Mouse (Mus musculus) E14TG2a.4 (cell line): ENCODE measurements at regions not wholly inside any gene's neighbourhood (a gene's known extent, or its start where the extent isn't known, plus 50 kb on each side); places are given as distances from the start of the nearest gene placed in this dataset.

Experiments
- H3K27me3 ChIP-seq: 2 replicates; pipeline ENCODE4 v1.6.1; 2014; ENCODE audit warnings: low read length, control low read depth; ENCODE audit not compliant: insufficient read depth
- H3K36me3 ChIP-seq: 2 replicates; pipeline ENCODE4 v1.6.1; 2014; ENCODE audit warnings: low read length, control low read depth; ENCODE audit not compliant: insufficient read depth
- H3K4me1 ChIP-seq: replicated peaks from 2 replicates; pipeline ENCODE4 v1.6.1; 2014; ENCODE audit warnings: low read depth, low read length, control low read depth
- H3K4me3 ChIP-seq: replicated peaks from 2 replicates; pipeline ENCODE4 v1.5.1; 2014; ENCODE audit warnings: mild to moderate bottlenecking, low read length
- H3K9me3 ChIP-seq: 2 replicates; pipeline ENCODE4 v1.6.1; 2014; ENCODE audit warnings: low read length, control low read depth
- CTCF ChIP-seq: conservative IDR thresholded peaks from 2 replicates; pipeline ENCODE4 v1.5.1; 2014; ENCODE audit warnings: low read length
- NANOG ChIP-seq: IDR thresholded peaks from 2 replicates; pipeline ENCODE4 v1.6.1; 2014; ENCODE audit warnings: borderline replicate concordance, low read length, mixed read lengths
- POU5F1 ChIP-seq: IDR thresholded peaks from 2 replicates; pipeline ENCODE4 v1.6.1; 2014; ENCODE audit warnings: low read length, borderline replicate concordance

DNA sequence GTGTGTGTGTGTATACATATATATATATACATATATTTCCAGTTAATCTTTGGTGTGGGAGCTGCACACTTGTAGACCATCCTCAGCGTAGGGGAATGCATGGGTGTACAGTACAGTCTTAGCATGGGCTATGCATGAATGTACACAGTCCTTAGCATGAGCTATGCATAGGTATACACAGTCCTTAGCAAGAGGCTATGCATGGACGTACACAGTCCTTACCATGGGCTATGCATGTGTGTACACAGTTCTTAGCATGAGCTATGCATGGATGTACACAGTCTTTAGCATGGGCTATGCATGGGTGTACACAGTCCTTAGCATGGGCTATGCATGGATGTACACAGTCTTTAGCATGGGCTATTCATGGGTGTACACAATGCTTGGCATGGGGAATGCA lies 70.5 kb downstream of the Rchy1 start:
- Histone ChIP-seq H3K9me3 (no peaks in the 10 kb centered on the region), H3K36me3 (no peaks in the 10 kb centered on the region), H3K4me3 (no peak overlapping the region), H3K4me1 (no peaks in the 10 kb centered on the region), H3K27me3 (peaks cover 2% of the 10 kb centered on the region; the same call in 1 of the 2 replicates)
- TF ChIP-seq NANOG (no peak), POU5F1 (no peak)

DNA sequence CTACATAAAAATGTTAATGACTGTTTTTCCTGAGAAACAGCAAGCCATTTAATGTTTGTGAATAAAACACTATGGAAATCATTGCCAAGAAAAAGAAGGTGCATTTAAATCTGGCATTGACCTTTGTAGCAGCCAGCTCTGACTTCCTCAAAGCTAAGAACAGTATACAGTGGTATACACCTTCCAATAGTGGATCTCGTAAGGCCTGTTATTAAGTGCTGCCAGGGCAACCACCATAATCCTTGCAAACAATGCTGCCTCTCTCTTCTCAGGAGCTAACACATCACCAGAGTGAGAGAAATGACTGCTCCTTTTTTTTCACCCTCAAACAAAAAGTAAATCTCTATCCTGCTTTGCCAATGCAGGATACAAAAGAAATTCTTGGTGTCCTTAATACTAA lies 81.1 kb downstream of the Rchy1 start:
- no peaks in the 10 kb centered on the region for H3K27me3 ChIP-seq
- H3K4me1 ChIP-seq: no peaks in the 10 kb centered on the region
- H3K4me3 ChIP-seq: no peak overlapping the region
- TF ChIP-seq CTCF (no peak), POU5F1 (no peak), NANOG (no peak)
- H3K36me3 ChIP-seq: no peaks in the 10 kb centered on the region
- H3K9me3 ChIP-seq: no peaks in the 10 kb centered on the region

DNA sequence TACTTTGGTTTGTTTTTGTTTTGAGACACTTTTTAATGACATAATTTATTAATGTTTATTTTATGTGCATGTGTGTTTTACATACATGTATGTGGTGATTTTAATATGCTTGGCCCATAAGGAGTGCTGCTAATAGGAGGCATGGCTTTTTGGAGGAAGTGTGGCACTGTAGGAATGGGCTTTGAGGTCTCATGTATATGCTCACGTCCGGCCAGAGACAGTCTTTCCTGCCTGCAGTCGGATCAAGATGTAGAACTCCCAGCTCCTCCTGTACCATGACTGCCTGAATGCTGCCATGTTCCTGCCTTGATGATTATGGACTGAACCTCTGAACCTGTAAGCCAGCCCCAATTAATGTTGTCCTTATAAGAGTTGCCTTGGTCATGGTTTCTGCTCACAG lies 82.6 kb downstream of the Rchy1 start:
- Histone ChIP-seq H3K27me3 (no peaks in the 10 kb centered on the region), H3K4me3 (no peak overlapping the region), H3K9me3 (no peaks in the 10 kb centered on the region), H3K36me3 (no peaks in the 10 kb centered on the region), H3K4me1 (no peaks in the 10 kb centered on the region)
- TF ChIP-seq POU5F1 (no peak), CTCF (no peak), NANOG (no peak)

GRCm38 (mm10) chr5:91878627-91879026 lies 84.2 kb downstream of the Rchy1 start:
- Histone ChIP-seq H3K9me3 (no peaks in the 10 kb centered on the region), H3K4me3 (no peak overlapping the region), H3K36me3 (no peaks in the 10 kb centered on the region), H3K4me1 (no peaks in the 10 kb centered on the region), H3K27me3 (no peaks in the 10 kb centered on the region)
- TF ChIP-seq POU5F1 (no peak), NANOG (no peak), CTCF (no peak)

DNA sequence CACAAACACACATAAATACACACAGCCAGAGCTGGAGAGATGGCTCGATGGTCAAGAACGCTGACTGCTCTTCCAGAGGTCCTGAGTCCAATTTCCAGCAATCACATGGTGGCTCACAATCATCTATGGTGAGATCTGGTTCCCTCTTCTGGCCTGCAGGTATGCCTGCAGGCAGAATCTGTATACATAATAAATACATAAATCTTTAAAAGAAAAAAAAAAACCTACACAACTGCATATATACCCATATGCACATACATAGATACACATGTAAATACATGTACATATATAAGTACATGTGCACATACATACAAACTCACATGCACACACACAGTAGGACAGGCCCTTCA lies 86.2 kb downstream of the Rchy1 start:
- TF ChIP-seq CTCF (no peak), POU5F1 (no peak), NANOG (no peak)
- Histone ChIP-seq H3K4me3 (no peak overlapping the region), H3K9me3 (no peaks in the 10 kb centered on the region), H3K27me3 (no peaks in the 10 kb centered on the region), H3K36me3 (no peaks in the 10 kb centered on the region), H3K4me1 (no peaks in the 10 kb centered on the region)

DNA sequence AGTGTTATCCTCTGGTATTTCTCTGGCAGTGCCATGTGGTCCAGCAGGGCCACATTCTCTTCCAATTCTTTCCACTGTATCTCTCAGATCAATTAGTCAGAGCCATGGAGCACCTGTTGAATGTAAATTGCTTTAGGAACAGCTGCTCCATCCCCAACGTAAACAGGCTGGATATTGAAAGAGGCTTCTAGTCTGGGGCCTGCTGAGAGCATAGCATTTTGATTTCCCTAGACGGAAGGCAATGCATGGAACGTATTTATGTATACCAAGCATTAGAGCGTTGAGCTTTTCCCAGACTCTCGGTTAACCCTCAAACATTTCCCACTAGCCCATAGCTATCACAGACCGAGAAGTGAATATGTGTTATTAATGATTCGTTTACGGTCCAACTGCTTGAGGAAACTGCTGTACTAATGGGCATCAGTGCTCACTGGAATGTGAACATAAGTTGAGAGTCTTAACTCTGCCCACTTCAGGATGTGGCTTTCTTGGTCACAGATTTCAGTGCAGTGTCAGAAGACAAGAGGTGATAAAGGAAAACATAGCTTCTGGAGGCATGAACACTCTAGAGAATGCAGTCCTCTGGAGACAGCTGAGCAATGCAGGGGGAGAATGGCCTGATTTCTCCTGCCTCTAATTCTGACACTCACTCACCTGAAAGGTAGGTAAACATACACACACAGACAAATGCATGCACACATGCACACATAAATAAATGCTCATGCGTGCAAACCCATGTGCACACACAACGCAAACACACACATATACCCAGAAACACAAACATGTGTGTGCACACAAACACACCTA lies 86.8 kb downstream of the Rchy1 start:
- Histone ChIP-seq H3K9me3 (no peaks in the 10 kb centered on the region), H3K36me3 (no peaks in the 10 kb centered on the region), H3K27me3 (no peaks in the 10 kb centered on the region), H3K4me1 (no peaks in the 10 kb centered on the region), H3K4me3 (no peak overlapping the region)
- no peak for TF ChIP-seq NANOG

DNA sequence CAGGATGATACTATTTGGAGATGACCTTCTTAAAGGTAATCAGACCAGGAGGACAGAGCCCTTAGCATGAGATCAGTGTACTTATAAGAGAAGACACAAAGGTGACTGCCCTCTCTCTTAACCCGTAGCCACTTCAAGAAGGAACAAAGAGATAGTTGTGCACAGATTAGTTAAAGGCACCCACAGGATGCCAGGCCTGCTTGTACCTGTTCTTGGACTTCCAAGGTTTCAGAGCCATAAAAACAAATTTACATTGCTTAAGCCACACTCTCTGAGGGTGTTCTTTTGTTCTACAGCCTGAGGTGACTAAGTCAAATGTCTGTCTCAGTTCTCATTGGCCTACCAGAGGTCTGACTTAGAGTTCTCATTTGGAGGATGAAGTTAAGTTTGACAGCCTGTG lies 90.1 kb downstream of the Rchy1 start:
- Histone ChIP-seq H3K9me3 (no peaks in the 10 kb centered on the region), H3K36me3 (no peaks in the 10 kb centered on the region), H3K4me1 (peaks cover 17% of the 10 kb centered on the region), H3K27me3 (no peaks in the 10 kb centered on the region), H3K4me3 (no peak overlapping the region)
- TF ChIP-seq NANOG (no peak), POU5F1 (no peak), CTCF (no peak)

- TF ChIP-seq NANOG: no peak
- TF ChIP-seq CTCF: no peak
- TF ChIP-seq POU5F1: no peak
- peaks cover 17% of the 10 kb centered on the region for H3K4me1 ChIP-seq
- H3K4me3 ChIP-seq: no peak overlapping the region
- no peaks in the 10 kb centered on the region for H3K9me3 ChIP-seq
- no peaks in the 10 kb centered on the region for H3K27me3 ChIP-seq
- H3K36me3 ChIP-seq: no peaks in the 10 kb centered on the region
Observed at GRCm38 (mm10) chr5:91869791-91870190, 93.1 kb downstream of the Rchy1 start.

DNA sequence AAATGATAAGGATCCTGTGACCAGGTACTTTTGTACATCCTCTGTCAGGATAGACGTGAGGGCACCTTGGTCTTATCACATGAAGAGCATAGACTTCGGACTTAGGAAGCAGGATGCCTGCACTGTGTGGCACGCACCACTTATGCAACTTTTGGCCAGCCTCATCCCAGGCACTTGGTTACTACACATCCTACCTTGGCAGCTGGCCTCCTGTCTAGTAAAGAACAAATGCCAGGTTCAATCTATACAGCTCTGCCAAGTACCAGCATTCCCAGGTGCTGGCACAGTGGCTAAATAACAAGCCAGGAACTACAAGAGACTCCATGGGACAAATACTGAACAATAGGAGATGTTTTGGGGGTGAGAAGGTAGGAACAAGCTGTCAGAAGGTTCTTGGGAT lies 96.7 kb downstream of the Rchy1 start:
- peaks cover 17% of the 10 kb centered on the region for H3K4me1 ChIP-seq
- H3K4me3 ChIP-seq: no peak overlapping the region
- TF ChIP-seq NANOG: no peak
- TF ChIP-seq POU5F1: no peak
- TF ChIP-seq CTCF: no peak
- no peaks in the 10 kb centered on the region for H3K9me3 ChIP-seq
- H3K36me3 ChIP-seq: no peaks in the 10 kb centered on the region
- H3K27me3 ChIP-seq: no peaks in the 10 kb centered on the region
